Mouse (Mus musculus) liver, adult 2 months (tissue): ENCODE measurements at regions not wholly inside any gene's neighbourhood (a gene's known extent, or its start where the extent isn't known, plus 50 kb on each side); places are given as distances from the start of the nearest gene placed in this dataset.
"Not testable (repeated sequence)": the region's sequence is repeated elsewhere in the genome, so short reads cannot be mapped to it uniquely, and the experiment has no call there.

ENCODE experiments used
- DNase-seq: peaks from one replicate; pipeline ENCODE4 v3.0.0-alpha.2; 2011; ENCODE audit warnings: low read depth, low spot score; ENCODE audit errors: extremely low read depth
- H3K27ac ChIP-seq: fragments of 200-500 bp; replicated peaks from 2 replicates; pipeline ENCODE4 v1.5.1; 2012; ENCODE audit warnings: low read depth, mild to moderate bottlenecking, control low read depth, inconsistent platforms, low read length; ENCODE audit not compliant: insufficient read depth
- H3K27me3 ChIP-seq: fragments of 200-500 bp; 2 replicates; pipeline ENCODE4 v1.6.1; 2012; ENCODE audit warnings: mild to moderate bottlenecking, moderate library complexity, low read length, inconsistent platforms; ENCODE audit not compliant: control insufficient read depth, insufficient read depth
- H3K36me3 ChIP-seq: fragments of 200-500 bp; 2 replicates; pipeline ENCODE4 v1.6.1; 2012; ENCODE audit warnings: low read length, inconsistent platforms; ENCODE audit not compliant: control insufficient read depth, insufficient read depth
- H3K4me1 ChIP-seq: fragments of 200-500 bp; 2 replicates; pipeline ENCODE4 v1.6.1; 2011; ENCODE audit warnings: low read length; ENCODE audit not compliant: control insufficient read depth, insufficient read depth
- H3K4me3 ChIP-seq: fragments of 200-500 bp; 2 replicates; pipeline ENCODE4 v1.5.1; 2011; ENCODE audit warnings: low read depth, mild to moderate bottlenecking, control low read depth, low read length, moderate library complexity; ENCODE audit not compliant: insufficient read depth
- H3K79me2 ChIP-seq: fragments of 200-500 bp; 2 replicates; pipeline ENCODE4 v1.6.1; 2012; ENCODE audit warnings: inconsistent platforms, mild to moderate bottlenecking, low read length, moderate library complexity; ENCODE audit not compliant: control insufficient read depth, insufficient read depth
- H3K9ac ChIP-seq: fragments of 200-500 bp; 2 replicates; pipeline ENCODE4 v1.6.1; 2012; ENCODE audit warnings: low read depth, mild to moderate bottlenecking, control low read depth, inconsistent platforms, low read length
- CTCF ChIP-seq: fragments of 200-500 bp; IDR thresholded peaks from 2 replicates; pipeline ENCODE4 v1.5.1; 2011; ENCODE audit warnings: low read depth, low read length, control low read depth
- POLR2A ChIP-seq: fragments of 200-500 bp; IDR thresholded peaks from 2 replicates; pipeline ENCODE4 v1.6.1; 2011; ENCODE audit warnings: low read length, control low read depth; ENCODE audit not compliant: insufficient read depth; ENCODE audit errors: extremely low read depth
- WGBS: fragments of 180-500 bp; shearing (Covaris S2); methylation state at CpG from one replicate; pipeline ENCODE4 v1.1.7; 2018; 5-methylcytosine and 5-hydroxymethylcytosine counted together

DNA sequence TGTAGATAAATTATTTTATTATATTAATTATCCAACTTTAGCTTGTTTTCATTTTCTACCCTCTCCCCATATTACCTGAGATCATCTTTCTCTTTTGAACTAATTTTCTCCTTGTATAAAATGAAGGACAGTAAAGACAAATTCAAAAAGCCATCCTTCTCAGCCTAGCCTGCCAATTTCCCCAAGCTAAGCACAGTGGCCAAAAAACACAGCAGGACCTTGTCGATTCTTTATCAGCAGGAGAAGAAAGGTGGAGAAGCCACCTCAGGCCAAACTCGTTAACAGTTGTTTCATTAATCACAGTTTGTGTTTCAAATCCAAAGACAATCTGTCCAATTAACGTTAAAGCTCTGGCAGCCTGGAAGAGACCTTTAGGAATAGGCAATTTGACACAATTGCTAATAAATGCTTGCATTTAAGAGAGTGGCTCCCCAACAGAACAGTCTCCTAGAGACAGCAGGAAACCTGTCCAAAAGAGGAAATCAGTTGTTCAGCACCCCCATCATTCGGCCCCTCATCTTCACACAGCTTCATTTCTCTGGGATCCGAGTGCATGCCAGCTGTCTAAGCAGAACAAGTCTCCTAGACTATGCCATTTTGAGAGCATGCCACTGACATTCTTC lies 135.7 kb upstream of the Tlr4 start:
- Histone ChIP-seq H3K79me2 (no peaks in the 10 kb centered on the region), H3K27ac (no peak overlapping the region), H3K36me3 (no peaks in the 10 kb centered on the region), H3K9ac (no peak overlapping the region), H3K4me3 (no peak overlapping the region), H3K4me1 (no peaks in the 10 kb centered on the region), H3K27me3 (no peaks in the 10 kb centered on the region)
- no peak for TF ChIP-seq POLR2A
- no peak for TF ChIP-seq CTCF
- 46% methylated on average over 5 of the region's 5 CpGs for WGBS
- no peak for DNase-seq

DNA sequence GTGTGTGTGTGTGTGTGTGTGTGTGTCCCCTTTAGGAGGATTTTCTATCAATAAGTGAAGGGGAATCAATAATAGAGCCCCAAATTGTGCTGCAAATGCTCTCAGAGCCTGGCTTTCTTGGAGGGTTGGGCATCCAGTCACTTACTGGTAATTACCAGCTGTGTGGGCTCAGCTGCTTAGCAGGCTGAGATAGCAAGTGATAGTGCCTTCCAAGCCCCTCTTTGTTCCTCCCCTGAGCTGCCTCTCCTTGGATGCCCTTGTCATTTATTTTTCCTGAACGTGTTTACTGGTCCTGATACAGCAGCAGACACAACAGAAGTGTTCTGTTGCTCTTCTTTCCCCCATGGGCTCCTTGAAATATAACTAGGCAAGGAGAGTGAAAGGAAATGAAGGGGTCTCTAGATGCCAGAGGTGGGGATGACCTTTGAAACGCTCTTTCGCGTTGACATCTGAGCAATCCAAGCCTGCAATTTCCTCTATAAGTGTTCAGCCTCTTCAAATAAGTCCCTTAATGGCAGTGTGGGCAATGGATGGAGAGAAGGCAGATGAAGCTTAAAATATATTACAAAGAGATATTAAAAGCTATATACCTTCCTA lies 133.3 kb upstream of the Tlr4 start:
- H3K4me1 ChIP-seq: no peaks in the 10 kb centered on the region
- WGBS: 60% methylated on average over 4 of the region's 4 CpGs

GRCm38 (mm10) chr4:66715821-66716760 lies 111.3 kb upstream of the Tlr4 start:
- H3K4me1 ChIP-seq: no peaks in the 10 kb centered on the region
- no peaks in the 10 kb centered on the region for H3K27me3 ChIP-seq
- H3K9ac ChIP-seq: no peak overlapping the region
- TF ChIP-seq CTCF (no peak), POLR2A (no peak)
- H3K4me3 ChIP-seq: no peak overlapping the region
- no peak for DNase-seq
- no peak overlapping the region for H3K27ac ChIP-seq
- H3K79me2 ChIP-seq: no peaks in the 10 kb centered on the region
- 62% methylated on average over 6 of the region's 6 CpGs for WGBS
- no peaks in the 10 kb centered on the region for H3K36me3 ChIP-seq

More for the DNA sequence above, 133.3 kb upstream of the Tlr4 start:
- H3K27ac ChIP-seq: no peak overlapping the region
- H3K9ac ChIP-seq: no peak overlapping the region
- H3K27me3 ChIP-seq: no peaks in the 10 kb centered on the region
- no peak for DNase-seq
- no peak for TF ChIP-seq CTCF
- no peak for TF ChIP-seq POLR2A
- no peaks in the 10 kb centered on the region for H3K79me2 ChIP-seq
- no peaks in the 10 kb centered on the region for H3K36me3 ChIP-seq
- H3K4me3 ChIP-seq: no peak overlapping the region

DNA sequence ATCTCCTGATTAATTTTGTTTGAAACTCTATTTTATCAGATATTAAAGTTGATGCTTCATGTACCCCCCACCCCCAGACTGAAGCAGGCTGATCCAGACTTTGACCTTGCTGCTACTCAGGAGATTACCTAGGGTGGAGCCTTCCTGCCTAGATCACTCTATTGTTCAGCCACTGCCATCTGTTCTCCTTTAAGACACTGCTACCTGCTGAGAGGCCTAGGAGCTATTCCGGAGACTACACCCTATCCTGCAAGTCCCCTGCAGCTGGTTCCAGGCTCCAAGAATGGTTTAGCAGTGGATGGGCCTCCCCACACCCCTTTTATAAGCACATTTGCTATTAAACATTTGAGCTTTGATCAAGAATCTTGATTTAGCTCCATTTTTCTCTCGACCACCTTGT lies 90.0 kb upstream of the Tlr4 start:
- WGBS: 27% methylated on average over 2 of the region's 2 CpGs
- no peak overlapping the region for H3K4me3 ChIP-seq
- no peaks in the 10 kb centered on the region; the same call in 1 of the 2 replicates for H3K27me3 ChIP-seq
- no peak overlapping the region for H3K27ac ChIP-seq
- no peak overlapping the region for H3K9ac ChIP-seq
- TF ChIP-seq CTCF (no peak), POLR2A (no peak)
- H3K79me2 ChIP-seq: no peaks in the 10 kb centered on the region
- no peaks in the 10 kb centered on the region for H3K4me1 ChIP-seq
- no peaks in the 10 kb centered on the region for H3K36me3 ChIP-seq
- DNase-seq: no peak

DNA sequence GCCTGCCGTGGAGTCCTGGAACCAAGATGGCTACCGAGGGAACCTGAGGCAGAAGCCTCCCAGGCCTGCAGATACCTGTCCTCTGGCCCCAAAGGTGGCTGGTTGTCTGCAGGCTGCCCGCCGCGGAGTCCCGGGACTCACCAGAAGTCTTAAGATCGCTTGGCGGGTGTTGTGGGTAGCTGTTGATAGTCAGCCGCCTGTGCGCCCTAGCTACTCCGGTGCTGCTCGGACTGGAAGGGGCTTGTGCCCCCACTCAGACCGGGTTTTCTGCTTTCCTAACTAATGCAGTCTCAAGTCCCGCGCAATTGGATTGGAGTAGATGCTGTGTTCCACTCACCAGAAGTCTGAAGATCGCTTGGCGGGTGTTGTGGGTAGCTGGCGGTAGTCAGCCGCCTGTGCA lies 84.0 kb upstream of the Tlr4 start:
- not testable (repeated sequence) for H3K27me3 ChIP-seq, H3K9ac ChIP-seq, H3K27ac ChIP-seq, H3K4me3 ChIP-seq, DNase-seq, H3K79me2 ChIP-seq, H3K36me3 ChIP-seq, H3K4me1 ChIP-seq
- 88% methylated on average over 19 of the region's 19 CpGs for WGBS
